Mouse (Mus musculus): ENCODE measurements around the gene Zfp809.

The Zfp809 gene

DNA sequence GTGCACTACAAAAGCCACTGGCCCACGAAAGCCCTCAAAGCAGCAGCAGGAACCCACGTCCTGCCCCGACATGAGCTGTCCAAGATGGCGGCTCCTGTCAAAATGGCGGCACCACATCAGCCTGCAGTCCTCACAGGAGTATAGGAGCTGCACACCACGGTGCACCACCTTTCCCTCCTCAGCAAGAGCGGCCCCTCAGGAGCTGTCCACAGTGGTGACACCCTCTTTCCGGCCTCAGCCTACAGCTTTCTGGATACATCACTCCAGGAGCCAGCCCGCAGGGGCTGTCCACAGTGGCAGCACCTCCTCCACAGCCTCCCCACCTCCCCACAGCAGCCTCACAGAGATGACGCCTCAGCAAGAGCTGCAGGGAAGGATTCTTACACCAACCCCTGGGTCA lies 37.1 kb downstream of the Zfp809 start:
- DNase-seq (ENCODE audit: low spot score): no peak

GRCm38 (mm10) chr9:22268886-22269285 lies 43.4 kb downstream of the Zfp809 start:
- DNase-seq (ENCODE audit: low spot score): no peak

GRCm38 (mm10) chr9:22278733-22279132 lies 53.2 kb downstream of the Zfp809 start:
- no peak for DNase-seq (ENCODE audit: low spot score)

Measured in urinary bladder, postnatal 10 days (tissue).